Mouse (Mus musculus) liver, embryonic 11.5 days (tissue): ENCODE results near the gene 1700028J19Rik. TPM values are rescaled to one million over a fixed set of nuclear protein-coding genes. Genes with fewer than 3 reads are reported as not detected.

Experiments
- ATAC-seq: fragments of 200-750 bp; cut with Nextera tagmentation; replicated peaks from 2 replicates; pipeline ENCODE4 v1.8.0; 2017; ENCODE audit warnings: moderate number of reproducible peaks, mild to moderate bottlenecking, moderate TSS enrichment, moderate library complexity; ENCODE audit not compliant: low FRiP score
- DNase-seq: peaks from one replicate; pipeline ENCODE4 v3.0.0-alpha.2; 2017; ENCODE audit warnings: low spot score
- H3K27ac ChIP-seq: fragments of 300-500 bp; sonication (generic); 2 replicates; pipeline ENCODE4 v1.5.1; 2014; ENCODE audit warnings: mild to moderate bottlenecking, low read depth, low read length, control low read depth
- H3K27me3 ChIP-seq: fragments of 300-500 bp; sonication (generic); replicated peaks from 2 replicates; pipeline ENCODE4 v1.6.1; 2014; ENCODE audit warnings: low read length, mixed read lengths; ENCODE audit not compliant: control insufficient read depth, insufficient read depth
- H3K36me3 ChIP-seq: fragments of 300-500 bp; sonication (generic); 2 replicates; pipeline ENCODE4 v1.6.1; 2014; ENCODE audit warnings: mild to moderate bottlenecking, low read length, moderate library complexity, mixed read lengths; ENCODE audit not compliant: control insufficient read depth, insufficient read depth
- H3K4me1 ChIP-seq: fragments of 300-500 bp; sonication (generic); replicated peaks from 2 replicates; pipeline ENCODE4 v1.6.1; 2014; ENCODE audit warnings: low read length, mixed read lengths; ENCODE audit not compliant: control insufficient read depth, insufficient read depth
- H3K4me2 ChIP-seq: fragments of 300-500 bp; sonication (generic); 2 replicates; pipeline ENCODE4 v1.6.1; 2014; ENCODE audit warnings: mild to moderate bottlenecking, control low read depth, moderate library complexity
- H3K4me3 ChIP-seq: fragments of 300-500 bp; sonication (generic); 2 replicates; pipeline ENCODE4 v1.5.1; 2014; ENCODE audit warnings: low read depth, low read length, control low read depth
- H3K9ac ChIP-seq: fragments of 300-500 bp; sonication (generic); 2 replicates; pipeline ENCODE4 v1.6.1; 2014; ENCODE audit warnings: low read depth, low read length, control low read depth
- H3K9me3 ChIP-seq: fragments of 300-500 bp; sonication (generic); 2 replicates; pipeline ENCODE4 v1.6.1; 2016; ENCODE audit warnings: low read length, inconsistent platforms, mixed read lengths; ENCODE audit not compliant: control insufficient read depth
- WGBS: fragments of 180-500 bp; shearing (Covaris S2); extraction: QIAGEN DNeasy Blood & Tissue Kit; methylation state at CpG from one replicate; pipeline ENCODE4 v1.1.7; 2014; 5-methylcytosine and 5-hydroxymethylcytosine counted together
- polyA plus RNA-seq: library from polyadenylated mRNA; unstranded; fragments of >200 nt; fragmentation: Nextera tagmentation; extraction: Ambion mirVana; gene quantifications from 2 replicates; pipeline ENCODE4 v1.2.1, GENCODE M21; 2014

Gene 1700028J19Rik
- polyA plus RNA-seq, 1 experiment from 2014 or later: 1.5 TPM

GRCm38 (mm10) chr7:44275546-44275945 is 29.1 kb upstream of the 1700028J19Rik start:
- no peak for ATAC-seq
- peaks cover 12% of the 10 kb centered on the region for H3K27me3 ChIP-seq
- no peaks in the 10 kb centered on the region for H3K4me1 ChIP-seq
- H3K27ac ChIP-seq: no peak overlapping the region
- no peak for DNase-seq
- no peak overlapping the region for H3K9ac ChIP-seq
- H3K36me3 ChIP-seq: no peaks in the 10 kb centered on the region
- 0 out of 2 replicates have a peak, but pooled peaks cover 4% of the 10 kb centered on the region for H3K9me3 ChIP-seq
- H3K4me3 ChIP-seq: no peak overlapping the region
- no peak overlapping the region for H3K4me2 ChIP-seq
- 65% methylated on average over 3 of the region's 3 CpGs for WGBS

DNA sequence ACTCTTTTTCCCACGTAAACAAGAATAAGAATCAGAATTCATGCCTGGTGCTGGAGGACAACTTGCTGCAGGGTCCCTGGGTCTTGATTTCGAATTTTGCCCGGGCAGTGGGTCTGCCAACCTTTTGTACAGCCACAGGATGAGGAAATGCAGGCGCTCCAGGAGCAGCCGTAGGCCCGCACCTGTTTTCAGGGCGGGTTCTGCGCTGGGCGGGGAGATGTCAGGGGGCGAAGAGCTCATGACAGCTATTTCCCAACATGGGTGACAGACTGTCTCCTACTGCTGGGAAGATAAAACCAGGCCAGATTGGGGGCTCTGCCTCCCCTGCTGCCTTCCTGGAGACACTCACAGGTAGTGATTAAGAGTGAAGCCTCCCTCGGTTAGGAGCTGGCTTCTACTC is 27.6 kb upstream of the 1700028J19Rik start:
- 0 out of 2 replicates have a peak, but pooled peaks cover 4% of the 10 kb centered on the region for H3K9me3 ChIP-seq
- no peaks in the 10 kb centered on the region for H3K36me3 ChIP-seq
- no peak for ATAC-seq
- no peak overlapping the region for H3K9ac ChIP-seq
- no peak overlapping the region for H3K27ac ChIP-seq
- DNase-seq: no peak
- WGBS: 37% methylated on average over 11 of the region's 11 CpGs
- H3K4me3 ChIP-seq: no peak overlapping the region
- peaks cover 12% of the 10 kb centered on the region for H3K27me3 ChIP-seq
- H3K4me2 ChIP-seq: no peak overlapping the region
- no peaks in the 10 kb centered on the region for H3K4me1 ChIP-seq

DNA sequence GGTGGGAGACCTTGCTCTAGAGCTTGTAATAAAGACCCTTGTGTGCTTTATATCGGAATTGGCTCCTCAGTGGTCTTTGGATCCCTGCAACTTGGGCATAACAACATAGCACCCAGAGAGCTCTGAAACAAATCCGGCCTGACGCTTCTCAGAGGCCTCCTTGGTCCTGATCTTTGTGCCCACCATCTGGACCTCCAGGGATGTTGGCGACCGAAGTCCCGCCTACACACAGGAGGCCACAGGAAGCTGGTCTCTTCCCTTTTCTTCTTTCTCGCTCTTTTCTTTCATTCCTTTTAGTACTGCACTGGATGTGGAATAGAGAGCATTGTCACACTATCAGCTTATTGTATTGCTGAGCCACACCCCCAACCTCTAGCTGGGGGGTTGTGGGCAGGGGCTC is 27.0 kb upstream of the 1700028J19Rik start:
- ATAC-seq (no peak), DNase-seq (no peak)
- H3K36me3 ChIP-seq: no peaks in the 10 kb centered on the region
- H3K27me3 ChIP-seq: peaks cover 13% of the 10 kb centered on the region
- WGBS: 65% methylated on average over 7 of the region's 7 CpGs
- H3K4me2 ChIP-seq: no peak overlapping the region
- no peaks in the 10 kb centered on the region for H3K4me1 ChIP-seq
- no peak overlapping the region for H3K27ac ChIP-seq
- H3K9me3 ChIP-seq: 0 out of 2 replicates have a peak, but pooled peaks cover 4% of the 10 kb centered on the region
- no peak overlapping the region for H3K4me3 ChIP-seq
- H3K9ac ChIP-seq: no peak overlapping the region

GRCm38 (mm10) chr7:44272546-44272945 is 26.1 kb upstream of the 1700028J19Rik start:
- Histone ChIP-seq H3K36me3 (no peaks in the 10 kb centered on the region), H3K9me3 (no peaks in the 10 kb centered on the region), H3K4me2 (no peak overlapping the region), H3K9ac (no peak overlapping the region), H3K27ac (no peak overlapping the region), H3K4me1 (no peaks in the 10 kb centered on the region), H3K27me3 (peaks cover 19% of the 10 kb centered on the region), H3K4me3 (no peak overlapping the region)
- 77% methylated on average over 7 of the region's 7 CpGs for WGBS
- no peak for DNase-seq
- ATAC-seq: no peak

DNA sequence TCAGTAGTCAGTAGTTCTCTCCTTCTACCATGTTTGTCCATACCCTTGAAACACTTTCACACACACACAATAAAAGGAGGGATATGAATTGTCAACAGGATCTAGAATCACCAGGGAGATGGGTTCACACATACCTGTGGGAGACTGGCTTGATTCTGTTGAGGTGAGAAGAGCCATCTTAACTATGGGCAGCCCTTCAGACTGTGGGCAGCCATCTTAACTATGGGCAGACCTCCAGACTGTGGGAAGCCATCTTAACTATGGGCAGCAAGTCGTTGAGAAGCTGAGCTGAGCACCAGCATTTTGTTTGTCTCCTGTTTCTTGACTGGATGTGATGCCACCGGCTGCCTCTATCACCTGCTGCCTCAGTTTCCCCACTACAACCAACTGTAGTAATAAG is 24.8 kb upstream of the 1700028J19Rik start:
- Histone ChIP-seq H3K4me3 (no peak overlapping the region), H3K9ac (no peak overlapping the region), H3K27ac (no peak overlapping the region), H3K27me3 (peaks cover 19% of the 10 kb centered on the region), H3K4me2 (no peak overlapping the region), H3K36me3 (no peaks in the 10 kb centered on the region), H3K4me1 (no peaks in the 10 kb centered on the region), H3K9me3 (no peaks in the 10 kb centered on the region)
- ATAC-seq: no peak
- DNase-seq: no peak
- WGBS: 68% methylated on average over 2 of the region's 2 CpGs

DNA sequence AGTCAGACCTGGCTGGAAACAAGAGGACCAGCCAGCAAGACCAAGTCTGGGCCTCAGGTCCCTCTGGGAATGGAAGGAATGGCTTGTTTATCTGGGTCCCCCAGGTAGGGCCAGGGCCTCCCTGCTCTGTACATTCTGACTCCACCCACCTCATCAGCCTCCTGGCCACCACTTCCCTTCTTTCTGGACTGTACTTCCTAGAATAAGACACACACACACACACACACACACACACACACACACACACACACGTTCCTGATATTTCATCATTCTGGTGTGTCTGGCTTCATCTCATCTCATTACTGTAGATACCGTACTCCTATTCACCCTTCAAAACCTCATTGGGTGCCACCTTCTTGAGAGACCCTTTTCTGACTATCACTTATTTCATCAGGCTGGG is 22.9 kb upstream of the 1700028J19Rik start:
- no peak for DNase-seq
- ATAC-seq: no peak
- Histone ChIP-seq H3K27ac (no peak overlapping the region), H3K36me3 (no peaks in the 10 kb centered on the region), H3K9ac (no peak overlapping the region), H3K9me3 (no peaks in the 10 kb centered on the region), H3K4me2 (no peak overlapping the region), H3K4me3 (no peak overlapping the region), H3K27me3 (peaks cover 17% of the 10 kb centered on the region), H3K4me1 (no peaks in the 10 kb centered on the region)
- whole genome bisulfite sequencing: 72% methylated on average over 2 of the region's 2 CpGs

GRCm38 (mm10) chr7:44268117-44268516 is 21.6 kb upstream of the 1700028J19Rik start:
- Histone ChIP-seq H3K4me1 (peaks cover 2% of the 10 kb centered on the region), H3K4me3 (no peak overlapping the region), H3K36me3 (no peaks in the 10 kb centered on the region), H3K9me3 (no peaks in the 10 kb centered on the region), H3K27ac (no peak overlapping the region), H3K4me2 (no peak overlapping the region), H3K9ac (no peak overlapping the region), H3K27me3 (peaks cover 19% of the 10 kb centered on the region)
- 75% methylated on average over 11 of the region's 11 CpGs for WGBS
- DNase-seq (no peak), ATAC-seq (no peak)

DNA sequence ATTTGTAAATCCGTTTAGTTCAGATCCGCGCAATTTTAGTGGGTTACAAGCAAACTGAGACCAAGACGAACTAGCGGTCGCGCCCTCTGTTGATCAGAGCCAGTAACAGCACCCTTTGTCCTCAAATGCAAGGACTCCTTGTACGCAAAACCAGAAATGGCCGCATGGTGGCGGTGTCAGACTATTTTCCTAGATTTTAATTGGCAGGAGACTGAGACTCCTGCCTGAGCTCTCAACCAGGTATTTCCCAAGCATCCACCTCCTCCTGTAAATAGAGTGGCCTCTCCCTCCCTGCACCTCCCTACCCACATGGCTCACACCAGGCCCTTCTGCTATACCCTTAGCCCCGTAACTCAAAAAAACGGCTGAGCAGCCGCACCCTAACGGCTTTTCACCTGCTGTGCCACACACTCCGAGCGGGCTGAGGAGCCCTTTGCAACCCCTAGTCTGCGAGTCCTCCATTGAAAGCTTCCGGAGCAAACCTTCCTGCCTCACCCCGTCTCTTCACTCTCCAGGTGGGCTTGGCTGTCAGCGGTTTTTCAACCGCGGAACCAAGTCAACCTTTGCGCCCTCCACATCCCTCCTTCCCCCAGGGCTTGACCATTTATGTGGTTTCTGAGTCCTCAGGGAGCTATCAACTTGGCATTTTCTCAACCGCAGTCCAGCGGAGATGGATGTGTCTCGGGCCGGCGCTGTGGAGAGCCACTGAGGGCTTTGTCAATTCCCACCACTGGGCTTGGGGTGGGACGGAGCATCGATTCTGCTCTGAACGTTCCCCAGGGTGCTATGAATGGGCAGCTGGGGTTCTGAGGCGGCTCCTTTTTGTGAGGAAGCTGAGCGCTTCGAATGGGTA is 16.5 kb upstream of the 1700028J19Rik start:
- Histone ChIP-seq H3K27ac (no peak overlapping the region), H3K4me3 (no peak overlapping the region), H3K9ac (no peak overlapping the region), H3K36me3 (no peaks in the 10 kb centered on the region), H3K4me2 (peak overlapping the region; percentile 49), H3K9me3 (no peaks in the 10 kb centered on the region), H3K4me1 (peaks cover 4% of the 10 kb centered on the region), H3K27me3 (peaks cover 20% of the 10 kb centered on the region)
- 4% methylated on average over 34 of the region's 34 CpGs for WGBS
- DNase-seq (peak; percentile 85), ATAC-seq (no peak; the same call in 1 of the 2 replicates)

GRCm38 (mm10) chr7:44261147-44261546 is 14.7 kb upstream of the 1700028J19Rik start, which contains the start of gene Gm15517:
Gene Gm15517 (plus strand): TSS chr7:44261447.
- Histone ChIP-seq H3K4me1 (peaks cover 4% of the 10 kb centered on the region), H3K4me3 (no peak within 1 kb of the TSS), H3K4me2 (no peak within 1 kb of the TSS), H3K27me3 (peaks cover 17% of the 10 kb centered on the region), H3K9me3 (no peaks in the 10 kb centered on the region), H3K36me3 (no peaks in the 10 kb centered on the region), H3K9ac (no peak within 1 kb of the TSS), H3K27ac (no peak within 1 kb of the TSS)
- DNase-seq: no peak
- ATAC-seq: no peak
- WGBS: 58% methylated on average over 5 of the region's 5 CpGs
